Mouse (Mus musculus) stomach, postnatal 0 days (tissue): ENCODE measurements around the gene Btnl6. TPM values are rescaled to one million over a fixed set of nuclear protein-coding genes. Genes with fewer than 3 reads are reported as not detected.

ENCODE experiments used
- ATAC-seq: fragments of 200-750 bp; cut with Nextera tagmentation; 2 replicates; pipeline ENCODE4 v1.8.0; 2017; ENCODE audit not compliant: low FRiP score, low TSS enrichment
- DNase-seq: peaks from one replicate; pipeline ENCODE4 v3.0.0-alpha.2; 2016; ENCODE audit warnings: low spot score
- H3K27ac ChIP-seq: fragments of 300-500 bp; sonication (generic); replicated peaks from 2 replicates; pipeline ENCODE4 v1.5.1; 2014; ENCODE audit warnings: mild to moderate bottlenecking, control low read depth
- H3K27me3 ChIP-seq: fragments of 300-500 bp; sonication (generic); 2 replicates; pipeline ENCODE4 v1.6.1; 2014; ENCODE audit warnings: low read length; ENCODE audit not compliant: control insufficient read depth, insufficient read depth
- H3K36me3 ChIP-seq: fragments of 300-500 bp; sonication (generic); 2 replicates; pipeline ENCODE4 v1.6.1; 2014; ENCODE audit warnings: low read length, mixed read lengths; ENCODE audit not compliant: control insufficient read depth, insufficient read depth
- H3K4me1 ChIP-seq: fragments of 300-500 bp; sonication (generic); replicated peaks from 2 replicates; pipeline ENCODE4 v1.6.1; 2014; ENCODE audit warnings: antibody characterized with exemption; ENCODE audit not compliant: control insufficient read depth, insufficient read depth
- H3K4me2 ChIP-seq: fragments of 300-500 bp; sonication (generic); replicated peaks from 2 replicates; pipeline ENCODE4 v1.6.1; 2014; ENCODE audit warnings: low read depth, mild to moderate bottlenecking, control low read depth, moderate library complexity
- H3K4me3 ChIP-seq: fragments of 300-500 bp; sonication (generic); 2 replicates; pipeline ENCODE4 v1.5.1; 2014; ENCODE audit warnings: low read depth, low read length, control low read depth
- H3K9ac ChIP-seq: fragments of 300-500 bp; sonication (generic); 2 replicates; pipeline ENCODE4 v1.6.1; 2014; ENCODE audit warnings: mild to moderate bottlenecking, low read length, control low read depth, mixed read lengths
- H3K9me3 ChIP-seq: fragments of 300-500 bp; sonication (generic); 2 replicates; pipeline ENCODE4 v1.6.1; 2016; ENCODE audit warnings: low read length; ENCODE audit not compliant: control insufficient read depth
- CTCF ChIP-seq: IDR thresholded peaks from 2 replicates; pipeline ENCODE4 v1.5.1; 2016; ENCODE audit warnings: antibody characterized with exemption, low read depth, mild to moderate bottlenecking, moderate library complexity
- EP300 ChIP-seq: optimal IDR thresholded peaks from 2 replicates; pipeline ENCODE3; 2016; ENCODE audit warnings: antibody characterized with exemption
- WGBS: fragments of 180-500 bp; shearing (Covaris S2); extraction: QIAGEN DNeasy Blood & Tissue Kit; methylation state at CpG from one replicate; pipeline ENCODE4 v1.1.7; 2014; 5-methylcytosine and 5-hydroxymethylcytosine counted together
- polyA plus RNA-seq: library from polyadenylated mRNA; unstranded; fragments of >200 nt; fragmentation: Nextera tagmentation; extraction: Ambion mirVana; gene quantifications from 2 replicates; pipeline ENCODE4 v1.2.1, GENCODE M21; 2015

Gene Btnl6
- 1.1 TPM in 2 replicates for polyA plus RNA-seq

DNA sequence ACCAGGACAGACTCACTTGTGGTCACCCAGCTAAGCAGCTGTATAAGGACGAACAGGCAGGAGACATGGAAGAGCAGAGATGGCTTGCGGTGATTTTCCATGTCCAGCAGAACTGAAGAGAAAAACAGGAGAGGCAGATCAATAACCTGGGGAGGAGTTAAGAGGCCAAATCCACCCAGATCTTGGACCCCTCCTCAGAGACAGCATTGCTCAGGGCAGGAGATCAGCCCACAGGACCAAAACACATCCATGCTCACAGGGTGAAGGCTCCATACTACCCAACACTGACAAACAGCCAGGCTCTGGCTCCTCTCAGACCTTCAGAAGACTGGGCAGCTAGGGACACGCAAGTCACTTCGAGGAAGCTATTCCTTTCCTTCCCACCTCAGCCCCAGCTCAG lies at the start of gene Btnl6:
Gene Btnl6 (minus strand): TSS at position 101 of the 400 bp plus-strand sequence.
- H3K9me3 ChIP-seq = no peaks in the 10 kb centered on the region
- no peaks in the 10 kb centered on the region for H3K4me1 ChIP-seq
- WGBS = 86% methylated on average over 4 of the region's 4 CpGs
- DNase-seq (no peak), ATAC-seq (no peak)
- no peak within 1 kb of the TSS for H3K9ac ChIP-seq
- no peak for TF ChIP-seq EP300
- no peak for TF ChIP-seq CTCF
- H3K4me3 ChIP-seq = no peak within 1 kb of the TSS
- no peaks in the 10 kb centered on the region for H3K27me3 ChIP-seq
- no peak within 1 kb of the TSS for H3K27ac ChIP-seq
- no peak within 1 kb of the TSS for H3K4me2 ChIP-seq
- H3K36me3 ChIP-seq = no peaks in the 10 kb centered on the region

DNA sequence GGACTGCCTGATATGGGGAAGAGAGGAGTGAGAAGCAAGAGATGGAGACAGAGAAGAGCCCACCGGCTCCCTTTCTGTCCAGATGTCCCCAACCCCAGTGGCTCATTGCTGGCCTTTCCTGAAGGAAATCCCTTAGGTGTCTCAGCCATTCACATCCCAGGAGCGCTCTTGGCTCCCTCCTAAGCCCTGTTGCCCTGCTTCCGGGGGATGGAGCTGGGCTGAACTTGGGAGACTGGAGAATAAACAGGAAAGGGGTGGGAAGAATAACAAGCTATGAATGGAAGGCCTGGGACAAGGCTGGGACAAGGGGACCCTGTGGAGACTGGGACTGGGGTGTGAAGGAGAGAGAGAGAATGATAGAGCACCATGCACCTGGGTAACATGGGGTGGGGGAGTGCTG lies 47.6 kb upstream of the Btnl6 start:
- Histone ChIP-seq H3K27ac (peak overlapping the region; percentile 76), H3K4me3 (peak overlapping the region; percentile 8; the same call in 1 of the 2 replicates), H3K9ac (peak overlapping the region; percentile 41; the same call in 1 of the 2 replicates), H3K4me2 (peak overlapping the region; percentile 34), H3K36me3 (no peaks in the 10 kb centered on the region), H3K9me3 (no peaks in the 10 kb centered on the region), H3K4me1 (peaks cover 3% of the 10 kb centered on the region; the same call in 1 of the 2 replicates), H3K27me3 (no peaks in the 10 kb centered on the region)
- 37% methylated on average over 3 of the region's 3 CpGs for WGBS
- DNase-seq (no peak), ATAC-seq (no peak; the same call in 1 of the 2 replicates)
- no peak for TF ChIP-seq EP300
- no peak for TF ChIP-seq CTCF

DNA sequence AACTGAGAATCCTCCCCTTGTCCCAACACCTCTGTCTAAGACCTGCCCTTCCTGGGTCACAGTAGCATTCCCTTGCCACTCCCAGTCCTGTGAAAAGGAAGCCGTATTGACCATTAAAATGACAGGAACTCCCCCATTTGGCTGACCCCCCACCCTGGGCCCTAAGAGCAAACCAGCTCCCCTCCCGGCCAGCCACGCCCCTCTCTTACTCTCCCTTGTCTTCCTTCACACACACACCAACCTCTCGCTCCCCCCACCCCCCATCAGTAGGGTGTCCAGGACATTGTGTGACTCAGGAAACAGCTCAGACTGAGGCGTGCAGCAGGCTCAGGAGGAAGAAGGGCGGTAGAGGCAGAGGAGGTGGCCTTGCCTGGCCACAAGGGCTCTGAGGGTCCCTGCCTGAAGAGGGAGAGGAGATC lies 46.9 kb upstream of the Btnl6 start, which contains the start of gene Notch4:
Gene Notch4 (plus strand): TSS at position 266 of the 419 bp plus-strand sequence.
- Histone ChIP-seq H3K4me1 (peaks cover 3% of the 10 kb centered on the region; the same call in 1 of the 2 replicates), H3K27ac (peak within 1 kb of the TSS; percentile 76), H3K4me3 (peak within 1 kb of the TSS; percentile 8; the same call in 1 of the 2 replicates), H3K9ac (peak within 1 kb of the TSS; percentile 41; the same call in 1 of the 2 replicates), H3K4me2 (peak within 1 kb of the TSS; percentile 34), H3K9me3 (no peaks in the 10 kb centered on the region), H3K36me3 (no peaks in the 10 kb centered on the region), H3K27me3 (no peaks in the 10 kb centered on the region)
- peak; percentile 52 for DNase-seq
- ATAC-seq = peak; percentile 63
- no peak for TF ChIP-seq EP300
- no peak; the same call in 1 of the 2 replicates for TF ChIP-seq CTCF
- WGBS = 17% methylated on average over 6 of the region's 6 CpGs

DNA sequence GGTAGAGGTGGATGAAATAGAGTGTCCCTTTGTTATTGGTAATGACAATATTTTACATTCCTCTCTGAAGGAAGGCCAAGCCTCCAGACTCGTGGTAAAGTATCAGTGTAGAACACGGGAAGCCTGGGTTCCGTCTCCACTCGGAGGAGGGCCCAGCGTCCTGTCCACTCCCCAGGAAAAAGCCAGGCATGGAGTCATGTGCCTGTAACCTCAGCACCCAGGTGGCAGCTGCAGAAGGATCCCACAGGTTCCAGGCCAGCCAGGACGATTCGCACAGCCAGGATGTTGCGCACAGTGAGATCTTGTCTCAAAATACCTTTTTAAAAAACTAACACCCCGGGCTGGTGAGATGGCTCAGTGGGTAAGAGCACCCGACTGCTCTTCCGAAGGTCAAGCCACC lies 46.2 kb upstream of the Btnl6 start:
- peaks cover 3% of the 10 kb centered on the region; the same call in 1 of the 2 replicates for H3K4me1 ChIP-seq
- no peak overlapping the region for H3K9ac ChIP-seq
- no peaks in the 10 kb centered on the region for H3K27me3 ChIP-seq
- no peak for ATAC-seq
- no peaks in the 10 kb centered on the region for H3K9me3 ChIP-seq
- 72% methylated on average over 11 of the region's 11 CpGs for whole genome bisulfite sequencing
- no peak overlapping the region for H3K27ac ChIP-seq
- H3K36me3 ChIP-seq = no peaks in the 10 kb centered on the region
- DNase-seq = no peak
- TF ChIP-seq CTCF (no peak), EP300 (no peak)
- no peak overlapping the region for H3K4me2 ChIP-seq
- H3K4me3 ChIP-seq = no peak overlapping the region

DNA sequence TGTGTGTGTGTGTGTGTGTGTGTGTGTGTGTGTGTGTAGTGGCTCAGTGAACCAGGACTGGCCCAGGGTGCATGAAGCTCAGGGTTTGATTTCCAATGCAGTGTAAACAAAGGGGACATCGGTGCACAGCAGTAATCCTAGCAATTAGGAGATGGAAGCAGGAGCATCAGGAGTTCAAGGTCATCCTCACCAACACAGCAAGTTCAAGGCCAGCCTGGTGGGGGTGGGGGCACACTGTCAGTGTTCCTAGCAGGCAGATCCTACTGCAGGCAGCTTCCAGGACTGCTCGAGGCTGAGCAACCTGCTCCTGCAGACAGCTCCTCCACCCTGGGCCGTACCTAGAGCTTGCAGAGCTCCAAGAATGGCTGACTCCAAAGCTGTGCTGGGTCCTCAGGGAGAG lies 45.4 kb upstream of the Btnl6 start:
- Histone ChIP-seq H3K36me3 (no peaks in the 10 kb centered on the region), H3K27ac (no peak overlapping the region), H3K4me2 (no peak overlapping the region), H3K4me3 (no peak overlapping the region), H3K27me3 (no peaks in the 10 kb centered on the region), H3K9me3 (no peaks in the 10 kb centered on the region), H3K9ac (no peak overlapping the region), H3K4me1 (peaks cover 3% of the 10 kb centered on the region; the same call in 1 of the 2 replicates)
- DNase-seq (no peak), ATAC-seq (no peak)
- WGBS = 60% methylated on average over 3 of the region's 3 CpGs
- TF ChIP-seq EP300 (no peak), CTCF (no peak)

DNA sequence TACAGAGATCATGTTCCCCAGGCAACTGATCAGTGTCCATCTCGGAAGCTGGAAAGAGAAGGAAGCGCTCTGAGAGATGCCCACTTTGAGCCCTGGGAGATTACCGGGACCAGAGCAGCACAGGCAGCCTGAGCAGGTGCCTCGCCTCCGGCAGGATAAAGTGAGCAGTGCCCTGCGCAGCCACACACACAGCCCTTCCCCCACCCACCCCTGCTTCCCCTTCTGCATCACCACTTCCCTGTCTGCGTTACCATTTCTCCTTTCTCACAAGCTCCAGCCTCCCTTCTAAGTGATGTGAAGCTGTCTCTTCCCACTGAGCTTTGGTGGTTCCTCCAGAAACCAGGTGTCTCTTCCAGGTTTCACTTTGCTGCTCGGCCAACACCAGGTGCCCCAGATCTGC lies 44.0 kb upstream of the Btnl6 start:
- DNase-seq = no peak

More for the DNA sequence above, 44.0 kb upstream of the Btnl6 start:
- H3K27ac ChIP-seq = peak overlapping the region; percentile 13; the same call in 1 of the 2 replicates
- ATAC-seq = no peak; the same call in 1 of the 2 replicates
- 53% methylated on average over 8 of the region's 8 CpGs for WGBS
- H3K9me3 ChIP-seq = no peaks in the 10 kb centered on the region
- no peak overlapping the region for H3K4me2 ChIP-seq
- H3K4me1 ChIP-seq = peaks cover 3% of the 10 kb centered on the region; the same call in 1 of the 2 replicates
- TF ChIP-seq CTCF = no peak
- TF ChIP-seq EP300 = no peak
- no peak overlapping the region for H3K4me3 ChIP-seq
- H3K9ac ChIP-seq = no peak overlapping the region
- H3K36me3 ChIP-seq = no peaks in the 10 kb centered on the region
- H3K27me3 ChIP-seq = no peaks in the 10 kb centered on the region
